Mouse (Mus musculus) kidney, embryonic 14.5 days (tissue): ENCODE results near the gene Plcd1. TPM values are rescaled to one million over a fixed set of nuclear protein-coding genes. Genes with fewer than 3 reads are reported as not detected.

Experiments
- ATAC-seq: fragments of 200-750 bp; cut with Nextera tagmentation; 2 replicates; pipeline ENCODE4 v1.8.0; 2017; ENCODE audit warnings: moderate number of reproducible peaks, mild to moderate bottlenecking, moderate TSS enrichment, moderate library complexity; ENCODE audit not compliant: low FRiP score, low TSS enrichment
- H3K27ac ChIP-seq: fragments of 300-500 bp; sonication (generic); 2 replicates; pipeline ENCODE4 v1.5.1; 2014; ENCODE audit warnings: low read depth, mild to moderate bottlenecking, low read length, moderate library complexity, mixed read lengths
- H3K27me3 ChIP-seq: fragments of 300-500 bp; sonication (generic); 2 replicates; pipeline ENCODE4 v1.6.1; 2014; ENCODE audit warnings: mild to moderate bottlenecking, low read length; ENCODE audit not compliant: control insufficient read depth, insufficient read depth
- H3K36me3 ChIP-seq: fragments of 300-500 bp; sonication (generic); 2 replicates; pipeline ENCODE4 v1.6.1; 2014; ENCODE audit warnings: low read length, mixed read lengths; ENCODE audit not compliant: control insufficient read depth, insufficient read depth
- H3K4me1 ChIP-seq: fragments of 300-500 bp; sonication (generic); 2 replicates; pipeline ENCODE4 v1.6.1; 2014; ENCODE audit warnings: low read length, mixed read lengths; ENCODE audit not compliant: control insufficient read depth, insufficient read depth
- H3K4me2 ChIP-seq: fragments of 300-500 bp; sonication (generic); replicated peaks from 2 replicates; pipeline ENCODE4 v1.6.1; 2014; ENCODE audit warnings: low read depth, mild to moderate bottlenecking, low read length
- H3K4me3 ChIP-seq: fragments of 300-500 bp; sonication (generic); 2 replicates; pipeline ENCODE4 v1.5.1; 2014; ENCODE audit warnings: mild to moderate bottlenecking, low read length
- H3K9ac ChIP-seq: fragments of 300-500 bp; sonication (generic); 2 replicates; pipeline ENCODE4 v1.6.1; 2014; ENCODE audit warnings: low read depth, mild to moderate bottlenecking, low read length, moderate library complexity
- H3K9me3 ChIP-seq: fragments of 300-500 bp; sonication (generic); 2 replicates; pipeline ENCODE4 v1.6.1; 2016; ENCODE audit warnings: low read length; ENCODE audit not compliant: control insufficient read depth
- WGBS: fragments of 180-500 bp; shearing (Covaris S2); extraction: QIAGEN DNeasy Blood & Tissue Kit; methylation state at CpG from one replicate; pipeline ENCODE4 v1.1.7; 2014; 5-methylcytosine and 5-hydroxymethylcytosine counted together
- polyA plus RNA-seq: library from polyadenylated mRNA; unstranded; fragments of >200 nt; fragmentation: Nextera tagmentation; extraction: Ambion mirVana; gene quantifications from 2 replicates; pipeline ENCODE4 v1.2.1, GENCODE M21; 2014

Gene Plcd1
- polyA plus RNA-seq, 1 experiment from 2014 or later: 18.7 TPM

GRCm38 (mm10) chr9:119067601-119068000 lies 25.7 kb downstream of the Plcd1 start:
- Histone ChIP-seq H3K9me3 (no peaks in the 10 kb centered on the region), H3K4me1 (peaks cover 9% of the 10 kb centered on the region; the same call in 1 of the 2 replicates), H3K4me3 (no peak overlapping the region), H3K36me3 (0 out of 2 replicates have a peak, but pooled peaks cover 8% of the 10 kb centered on the region), H3K27me3 (no peaks in the 10 kb centered on the region), H3K4me2 (no peak overlapping the region), H3K9ac (no peak overlapping the region), H3K27ac (no peak overlapping the region)
- WGBS: 2% methylated on average over 6 of the region's 6 CpGs
- ATAC-seq: peak; percentile 32; the same call in 1 of the 2 replicates

- Histone ChIP-seq H3K36me3 (no peaks in the 10 kb centered on the region), H3K4me1 (peaks cover 9% of the 10 kb centered on the region; the same call in 1 of the 2 replicates), H3K9me3 (no peaks in the 10 kb centered on the region), H3K27ac (no peak overlapping the region), H3K4me3 (no peak overlapping the region), H3K27me3 (no peaks in the 10 kb centered on the region), H3K4me2 (no peak overlapping the region), H3K9ac (no peak overlapping the region)
- no peak for ATAC-seq
- 63% methylated on average over 4 of the region's 4 CpGs for WGBS
Measured at GRCm38 (mm10) chr9:119064296-119064695, 29.0 kb downstream of the Plcd1 start.

- H3K4me3 ChIP-seq: no peak overlapping the region
- H3K4me1 ChIP-seq: peaks cover 9% of the 10 kb centered on the region; the same call in 1 of the 2 replicates
- H3K27ac ChIP-seq: no peak overlapping the region
- WGBS: 30% methylated on average over 19 of the region's 19 CpGs
- H3K9me3 ChIP-seq: no peaks in the 10 kb centered on the region
- no peaks in the 10 kb centered on the region for H3K36me3 ChIP-seq
- H3K27me3 ChIP-seq: no peaks in the 10 kb centered on the region
- ATAC-seq: peak; percentile 1; the same call in 1 of the 2 replicates
- H3K4me2 ChIP-seq: no peak overlapping the region
- H3K9ac ChIP-seq: no peak overlapping the region
Measured at GRCm38 (mm10) chr9:119063036-119063644, 30.2 kb downstream of the Plcd1 start.

- Histone ChIP-seq H3K4me3 (no peak overlapping the region), H3K36me3 (no peaks in the 10 kb centered on the region), H3K27ac (no peak overlapping the region), H3K4me1 (peaks cover 9% of the 10 kb centered on the region; the same call in 1 of the 2 replicates), H3K4me2 (no peak overlapping the region), H3K27me3 (no peaks in the 10 kb centered on the region), H3K9ac (no peak overlapping the region), H3K9me3 (no peaks in the 10 kb centered on the region)
- 89% methylated on average over 10 of the region's 10 CpGs for WGBS
- ATAC-seq: no peak
Measured at GRCm38 (mm10) chr9:119060701-119061100, 32.6 kb downstream of the Plcd1 start.

GRCm38 (mm10) chr9:119058245-119058644 lies 35.1 kb downstream of the Plcd1 start:
- Histone ChIP-seq H3K27ac (no peak overlapping the region), H3K36me3 (no peaks in the 10 kb centered on the region), H3K4me3 (no peak overlapping the region), H3K9ac (no peak overlapping the region), H3K9me3 (no peaks in the 10 kb centered on the region), H3K4me1 (peaks cover 9% of the 10 kb centered on the region; the same call in 1 of the 2 replicates), H3K4me2 (no peak overlapping the region), H3K27me3 (no peaks in the 10 kb centered on the region)
- no peak for ATAC-seq
- WGBS: 85% methylated on average over 7 of the region's 7 CpGs

- ATAC-seq: no peak
- Histone ChIP-seq H3K4me3 (no peak overlapping the region), H3K27ac (no peak overlapping the region), H3K36me3 (no peaks in the 10 kb centered on the region), H3K4me2 (no peak overlapping the region), H3K27me3 (no peaks in the 10 kb centered on the region), H3K9ac (no peak overlapping the region), H3K4me1 (peaks cover 27% of the 10 kb centered on the region; the same call in 1 of the 2 replicates), H3K9me3 (no peaks in the 10 kb centered on the region)
- WGBS: 88% methylated on average over 4 of the region's 4 CpGs
Measured at GRCm38 (mm10) chr9:119055336-119055735, 38.0 kb downstream of the Plcd1 start.

- no peak for ATAC-seq
- no peak overlapping the region for H3K27ac ChIP-seq
- peaks cover 27% of the 10 kb centered on the region; the same call in 1 of the 2 replicates for H3K4me1 ChIP-seq
- H3K36me3 ChIP-seq: no peaks in the 10 kb centered on the region
- no peaks in the 10 kb centered on the region for H3K9me3 ChIP-seq
- peak overlapping the region; percentile 67 for H3K4me2 ChIP-seq
- H3K4me3 ChIP-seq: no peak overlapping the region
- H3K9ac ChIP-seq: no peak overlapping the region
- H3K27me3 ChIP-seq: no peaks in the 10 kb centered on the region
- WGBS: 74% methylated on average over 9 of the region's 9 CpGs
Measured at GRCm38 (mm10) chr9:119053964-119054576, 39.2 kb downstream of the Plcd1 start.

- H3K9ac ChIP-seq: peak within 1 kb of the TSS; percentile 59
- H3K4me2 ChIP-seq: peak within 1 kb of the TSS; percentile 67
- ATAC-seq: peak; percentile 95
- no peaks in the 10 kb centered on the region for H3K36me3 ChIP-seq
- H3K27ac ChIP-seq: no peak within 1 kb of the TSS; the same call in 1 of the 2 replicates
- peak within 1 kb of the TSS; percentile 42 for H3K4me3 ChIP-seq
- H3K4me1 ChIP-seq: peaks cover 27% of the 10 kb centered on the region; the same call in 1 of the 2 replicates
- H3K9me3 ChIP-seq: no peaks in the 10 kb centered on the region
- WGBS: 8% methylated on average over 22 of the region's 22 CpGs
- no peaks in the 10 kb centered on the region for H3K27me3 ChIP-seq
Measured at GRCm38 (mm10) chr9:119052154-119052944, 41.0 kb downstream of the Plcd1 start, which contains the start of gene Vill. Gene Vill (plus strand): TSS chr9:119052778.
